Mouse (Mus musculus) heart, embryonic 15.5 days (tissue): ENCODE measurements around the gene Pax5. TPM values are rescaled to one million over a fixed set of nuclear protein-coding genes. Genes with fewer than 3 reads are reported as not detected.

Experiments
- ATAC-seq: fragments of 200-750 bp; cut with Nextera tagmentation; replicated peaks from 2 replicates; pipeline ENCODE4 v1.8.0; 2017; ENCODE audit warnings: low read depth, moderate TSS enrichment; ENCODE audit not compliant: insufficient number of reproducible peaks, insufficient read depth, low FRiP score
- H3K27ac ChIP-seq: fragments of 300-500 bp; sonication (generic); 2 replicates; pipeline ENCODE4 v1.5.1; 2015; ENCODE audit warnings: mild to moderate bottlenecking, inconsistent platforms
- H3K27me3 ChIP-seq: fragments of 300-500 bp; sonication (generic); 2 replicates; pipeline ENCODE4 v1.6.1; 2015; ENCODE audit warnings: inconsistent platforms
- H3K36me3 ChIP-seq: fragments of 300-500 bp; sonication (generic); 2 replicates; pipeline ENCODE4 v1.6.1; 2015; ENCODE audit warnings: mild to moderate bottlenecking, inconsistent platforms
- H3K4me1 ChIP-seq: fragments of 300-500 bp; sonication (generic); replicated peaks from 2 replicates; pipeline ENCODE4 v1.6.1; 2015; ENCODE audit warnings: inconsistent platforms
- H3K4me2 ChIP-seq: fragments of 300-500 bp; sonication (generic); 2 replicates; pipeline ENCODE4 v1.6.1; 2015; ENCODE audit warnings: inconsistent platforms, mild to moderate bottlenecking, moderate library complexity
- H3K4me3 ChIP-seq: fragments of 300-500 bp; sonication (generic); 2 replicates; pipeline ENCODE4 v1.5.1; 2015; ENCODE audit warnings: mild to moderate bottlenecking, inconsistent platforms
- H3K9ac ChIP-seq: fragments of 300-500 bp; sonication (generic); 2 replicates; pipeline ENCODE4 v1.6.1; 2015; ENCODE audit warnings: mild to moderate bottlenecking, inconsistent platforms
- H3K9me3 ChIP-seq: fragments of 300-500 bp; sonication (generic); replicated peaks from 2 replicates; pipeline ENCODE4 v1.6.1; 2016; ENCODE audit warnings: inconsistent platforms
- WGBS: fragments of 180-500 bp; shearing (Covaris S2); methylation state at CpG from one replicate; pipeline ENCODE4 v1.1.7; 2015; ENCODE audit warnings: mixed read lengths; 5-methylcytosine and 5-hydroxymethylcytosine counted together
- polyA plus RNA-seq: library from polyadenylated mRNA; unstranded; fragments of >200 nt; fragmentation: Nextera tagmentation; extraction: Ambion mirVana; gene quantifications from 2 replicates; pipeline ENCODE4 v1.2.1, GENCODE M21; 2015

Pax5 gene
- polyA plus RNA-seq, 1 experiment from 2014 or later, result not detected

- Histone ChIP-seq H3K9ac (no peak overlapping the region), H3K27ac (no peak overlapping the region), H3K27me3 (peaks cover 92% of the 10 kb centered on the region), H3K9me3 (no peaks in the 10 kb centered on the region), H3K36me3 (no peaks in the 10 kb centered on the region), H3K4me2 (no peak overlapping the region), H3K4me1 (peaks cover 31% of the 10 kb centered on the region), H3K4me3 (0 out of 2 replicates have a peak overlapping the region, but pooled peaks have one; percentile 26)
- no peak for ATAC-seq
- WGBS, result 3% methylated on average over 27 of the region's 27 CpGs
These were observed 3.9 kb upstream of the Pax5 start for GRCm38 (mm10) chr4:44714111-44714621.

- H3K9ac ChIP-seq, result no peak overlapping the region
- peaks cover 31% of the 10 kb centered on the region for H3K4me1 ChIP-seq
- no peaks in the 10 kb centered on the region for H3K9me3 ChIP-seq
- H3K4me2 ChIP-seq, result no peak overlapping the region
- H3K4me3 ChIP-seq, result peak overlapping the region; percentile 26
- H3K27me3 ChIP-seq, result peaks cover 95% of the 10 kb centered on the region
- no peak for ATAC-seq
- WGBS, result under 1% methylated on average over 19 of the region's 19 CpGs
- no peak overlapping the region for H3K27ac ChIP-seq
- no peaks in the 10 kb centered on the region for H3K36me3 ChIP-seq
These were observed 3.3 kb upstream of the Pax5 start for GRCm38 (mm10) chr4:44713554-44714051.

- peaks cover 31% of the 10 kb centered on the region for H3K4me1 ChIP-seq
- H3K9me3 ChIP-seq, result no peaks in the 10 kb centered on the region
- ATAC-seq, result no peak
- H3K4me2 ChIP-seq, result peak overlapping the region; percentile 31
- H3K27ac ChIP-seq, result no peak overlapping the region
- 2% methylated on average over 50 of the region's 50 CpGs for WGBS
- H3K4me3 ChIP-seq, result peak overlapping the region; percentile 26
- peaks cover 95% of the 10 kb centered on the region for H3K27me3 ChIP-seq
- H3K9ac ChIP-seq, result no peak overlapping the region
- H3K36me3 ChIP-seq, result no peaks in the 10 kb centered on the region
These were observed 2.7 kb upstream of the Pax5 start for GRCm38 (mm10) chr4:44712786-44713553.

- WGBS, result under 1% methylated on average over 25 of the region's 25 CpGs
- Histone ChIP-seq H3K27ac (no peak overlapping the region), H3K4me3 (peak overlapping the region; percentile 26), H3K4me2 (peak overlapping the region; percentile 41), H3K9me3 (no peaks in the 10 kb centered on the region), H3K4me1 (peaks cover 31% of the 10 kb centered on the region), H3K9ac (no peak overlapping the region), H3K27me3 (peaks cover 95% of the 10 kb centered on the region), H3K36me3 (no peaks in the 10 kb centered on the region)
- no peak for ATAC-seq
These were observed 1.9 kb upstream of the Pax5 start for GRCm38 (mm10) chr4:44712051-44712700.

- no peak overlapping the region for H3K9ac ChIP-seq
- peak overlapping the region; percentile 26; the same call in 1 of the 2 replicates for H3K4me3 ChIP-seq
- no peaks in the 10 kb centered on the region for H3K9me3 ChIP-seq
- H3K36me3 ChIP-seq, result no peaks in the 10 kb centered on the region
- WGBS, result 2% methylated on average over 25 of the region's 25 CpGs
- no peak for ATAC-seq
- H3K27me3 ChIP-seq, result peaks cover 95% of the 10 kb centered on the region
- peaks cover 31% of the 10 kb centered on the region for H3K4me1 ChIP-seq
- H3K27ac ChIP-seq, result no peak overlapping the region
- H3K4me2 ChIP-seq, result peak overlapping the region; percentile 41; the same call in 1 of the 2 replicates
These were observed 1.0 kb upstream of the Pax5 start for GRCm38 (mm10) chr4:44711136-44711900.

- Histone ChIP-seq H3K27me3 (peaks cover 99% of the 10 kb centered on the region), H3K27ac (no peak overlapping the region), H3K4me1 (peaks cover 31% of the 10 kb centered on the region), H3K4me3 (peak overlapping the region; percentile 4; the same call in 1 of the 2 replicates), H3K36me3 (no peaks in the 10 kb centered on the region), H3K9me3 (no peaks in the 10 kb centered on the region), H3K9ac (no peak overlapping the region), H3K4me2 (no peak overlapping the region)
- no peak for ATAC-seq
- WGBS, result 1% methylated on average over 30 of the region's 30 CpGs
These were observed 412 bp upstream of the Pax5 start for GRCm38 (mm10) chr4:44710701-44711097.

- no peaks in the 10 kb centered on the region for H3K36me3 ChIP-seq
- no peaks in the 10 kb centered on the region for H3K9me3 ChIP-seq
- H3K27ac ChIP-seq, result no peak overlapping the region
- H3K4me2 ChIP-seq, result no peak overlapping the region
- no peak for ATAC-seq
- peaks cover 99% of the 10 kb centered on the region for H3K27me3 ChIP-seq
- H3K4me3 ChIP-seq, result no peak overlapping the region
- H3K4me1 ChIP-seq, result peaks cover 34% of the 10 kb centered on the region
- no peak overlapping the region for H3K9ac ChIP-seq
These were observed 1.1 kb downstream of the Pax5 start for GRCm38 (mm10) chr4:44709091-44709695.

GRCm38 (mm10) chr4:44708311-44708710, 2.0 kb downstream of the Pax5 start:
- H3K9me3 ChIP-seq, result no peaks in the 10 kb centered on the region
- no peak for ATAC-seq
- WGBS, result 44% methylated on average over 8 of the region's 8 CpGs
- H3K4me2 ChIP-seq, result no peak overlapping the region
- H3K4me1 ChIP-seq, result peaks cover 34% of the 10 kb centered on the region
- H3K27ac ChIP-seq, result no peak overlapping the region
- H3K36me3 ChIP-seq, result no peaks in the 10 kb centered on the region
- no peak overlapping the region for H3K4me3 ChIP-seq
- H3K9ac ChIP-seq, result no peak overlapping the region
- peaks cover 99% of the 10 kb centered on the region for H3K27me3 ChIP-seq

- H3K27ac ChIP-seq, result no peak overlapping the region
- 17% methylated on average over 1 of the region's 1 CpGs for WGBS
- no peak for ATAC-seq
These were observed 3.4 kb downstream of the Pax5 start for GRCm38 (mm10) chr4:44706865-44707264.

GRCm38 (mm10) chr4:44705967-44706366, 4.3 kb downstream of the Pax5 start:
- Histone ChIP-seq H3K27me3 (peaks cover 99% of the 10 kb centered on the region), H3K36me3 (no peaks in the 10 kb centered on the region), H3K9ac (no peak overlapping the region), H3K27ac (no peak overlapping the region), H3K4me3 (no peak overlapping the region), H3K9me3 (no peaks in the 10 kb centered on the region), H3K4me1 (peaks cover 25% of the 10 kb centered on the region), H3K4me2 (no peak overlapping the region)
- no peak for ATAC-seq
- WGBS, result 3% methylated on average over 7 of the region's 7 CpGs

More at GRCm38 (mm10) chr4:44706865-44707264, 3.4 kb downstream of the Pax5 start:
- Histone ChIP-seq H3K36me3 (no peaks in the 10 kb centered on the region), H3K4me2 (no peak overlapping the region), H3K9me3 (no peaks in the 10 kb centered on the region), H3K27me3 (peaks cover 99% of the 10 kb centered on the region), H3K9ac (no peak overlapping the region), H3K4me1 (peaks cover 27% of the 10 kb centered on the region), H3K4me3 (no peak overlapping the region)
